Mouse (Mus musculus): ENCODE results near the gene Sec14l2. TPM values are rescaled to one million over a fixed set of nuclear protein-coding genes. Genes with fewer than 3 reads are reported as not detected.

Gene Sec14l2
- polyA plus RNA-seq, 1 experiment from 2014 or later = 12.0 TPM

GRCm38 (mm10) chr11:4098120-4098519 is 25.1 kb downstream of the Sec14l2 start:
- WGBS (ENCODE audit: insufficient replicate concordance) = 57% methylated on average over 8 of the region's 8 CpGs
- H3K27me3 ChIP-seq (ENCODE audit: control insufficient read depth, insufficient read depth, low read depth, low read length) = no peaks in the 10 kb centered on the region
- H3K9ac ChIP-seq (ENCODE audit: low read depth, low read length) = no peak overlapping the region
- no peak overlapping the region for H3K4me3 ChIP-seq (ENCODE audit: low read depth, low read length)
- no peak overlapping the region for H3K27ac ChIP-seq (ENCODE audit: low read length)
- H3K4me2 ChIP-seq (ENCODE audit: low read depth, low read length) = no peak overlapping the region
- ATAC-seq (ENCODE audit: low read depth) = no peak
- H3K9me3 ChIP-seq (replicated peaks; ENCODE audit: control insufficient read depth, low read length) = no peaks in the 10 kb centered on the region
- peaks cover 32% of the 10 kb centered on the region for H3K4me1 ChIP-seq (ENCODE audit: control insufficient read depth, low read depth, low read length)
- peaks cover 3% of the 10 kb centered on the region for H3K36me3 ChIP-seq (ENCODE audit: control insufficient read depth, insufficient read depth)

DNA sequence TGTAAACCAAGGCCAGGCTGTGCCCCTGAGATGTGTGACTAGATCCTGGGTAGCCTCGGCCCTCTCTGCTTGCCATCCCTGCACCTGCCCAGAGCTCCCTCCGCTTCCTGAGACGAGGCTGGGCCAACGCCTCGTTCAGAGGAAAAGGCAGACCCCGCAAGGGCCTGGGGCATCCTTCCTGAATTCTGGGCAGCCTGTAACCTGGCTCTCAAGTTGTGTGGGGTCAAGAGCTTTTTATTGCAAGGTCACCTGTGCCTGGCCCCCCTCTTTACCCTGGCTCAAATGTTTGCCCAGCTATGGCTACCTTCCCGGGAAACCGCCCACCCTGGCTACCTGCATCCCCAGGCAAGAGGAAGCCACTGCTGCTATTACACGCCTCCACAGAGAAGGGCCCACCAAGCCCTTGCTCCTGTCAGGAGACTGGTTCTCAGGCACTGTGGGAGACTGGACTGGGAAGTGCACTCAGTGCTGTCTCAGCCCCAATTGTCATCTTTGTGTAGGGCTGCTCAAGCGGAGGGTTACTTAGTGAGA is 26.1 kb downstream of the Sec14l2 start:
- WGBS (ENCODE audit: insufficient replicate concordance) = 28% methylated on average over 10 of the region's 10 CpGs
- ATAC-seq (ENCODE audit: low read depth) = no peak
- no peaks in the 10 kb centered on the region for H3K27me3 ChIP-seq (ENCODE audit: control insufficient read depth, insufficient read depth, low read depth, low read length)
- H3K9ac ChIP-seq (ENCODE audit: low read depth, low read length) = peak overlapping the region; percentile 72
- H3K36me3 ChIP-seq (ENCODE audit: control insufficient read depth, insufficient read depth) = peaks cover 9% of the 10 kb centered on the region
- H3K4me1 ChIP-seq (ENCODE audit: control insufficient read depth, low read depth, low read length) = peaks cover 32% of the 10 kb centered on the region
- no peaks in the 10 kb centered on the region for H3K9me3 ChIP-seq (replicated peaks; ENCODE audit: control insufficient read depth, low read length)
- peak overlapping the region; percentile 72 for H3K4me3 ChIP-seq (ENCODE audit: low read depth, low read length)
- H3K4me2 ChIP-seq (ENCODE audit: low read depth, low read length) = peak overlapping the region; percentile 86
- H3K27ac ChIP-seq (ENCODE audit: low read length) = peak overlapping the region; percentile 89

DNA sequence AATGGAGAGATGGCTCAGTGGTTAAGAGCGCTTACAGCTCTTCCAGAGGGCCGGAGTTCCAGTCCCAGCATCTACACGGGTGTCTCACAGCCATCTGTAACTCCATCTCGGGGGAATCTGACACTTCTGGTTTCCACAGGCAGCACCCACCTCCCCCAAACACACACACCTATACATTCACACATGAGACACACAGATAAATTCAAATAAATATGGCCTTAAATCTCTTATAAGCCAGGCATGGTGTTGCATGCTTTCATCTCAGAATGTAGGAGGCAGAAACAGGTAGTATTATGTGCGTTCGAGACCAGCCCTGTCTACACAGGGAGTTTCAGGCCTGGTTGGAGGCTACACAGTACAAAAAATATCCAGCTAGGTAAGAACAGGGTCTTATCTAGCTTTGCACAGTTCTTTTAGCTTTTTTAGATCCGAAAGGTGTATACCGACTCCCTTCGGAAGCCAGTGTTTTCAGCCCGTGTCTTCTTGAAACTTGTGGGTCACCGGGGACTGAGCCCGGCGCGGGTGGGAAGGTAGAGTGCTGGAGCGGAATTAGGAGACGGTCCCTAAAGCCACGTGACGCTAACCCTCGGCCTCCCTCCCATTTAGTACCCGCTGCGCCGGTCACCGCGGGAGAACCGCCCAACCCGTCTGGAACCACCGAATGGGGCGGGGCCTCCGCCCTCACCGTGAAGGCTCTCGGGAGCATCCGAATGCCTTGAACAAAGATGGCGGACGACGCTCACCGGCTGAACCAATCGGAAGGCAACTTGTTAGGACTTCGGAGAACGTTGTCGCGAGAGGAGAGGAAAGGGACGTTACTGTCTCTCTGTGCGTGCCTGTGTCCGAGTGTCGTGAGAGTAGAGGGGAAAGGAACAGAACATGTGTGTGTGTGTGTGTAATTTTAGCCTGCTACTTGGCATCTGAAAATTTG is 26.9 kb downstream of the Sec14l2 start:
- H3K4me2 ChIP-seq (ENCODE audit: low read depth, low read length) = peak overlapping the region; percentile 86
- peaks cover 17% of the 10 kb centered on the region for H3K36me3 ChIP-seq (ENCODE audit: control insufficient read depth, insufficient read depth)
- peaks cover 32% of the 10 kb centered on the region for H3K4me1 ChIP-seq (ENCODE audit: control insufficient read depth, low read depth, low read length)
- 3% methylated on average over 45 of the region's 45 CpGs for whole genome bisulfite sequencing (ENCODE audit: insufficient replicate concordance)
- peak; percentile 94 for ATAC-seq (ENCODE audit: low read depth)
- H3K9me3 ChIP-seq (replicated peaks; ENCODE audit: control insufficient read depth, low read length) = no peaks in the 10 kb centered on the region
- H3K27me3 ChIP-seq (ENCODE audit: control insufficient read depth, insufficient read depth, low read depth, low read length) = no peaks in the 10 kb centered on the region
- H3K27ac ChIP-seq (ENCODE audit: low read length) = peak overlapping the region; percentile 89
- H3K9ac ChIP-seq (ENCODE audit: low read depth, low read length) = peak overlapping the region; percentile 76
- H3K4me3 ChIP-seq (ENCODE audit: low read depth, low read length) = peak overlapping the region; percentile 72

DNA sequence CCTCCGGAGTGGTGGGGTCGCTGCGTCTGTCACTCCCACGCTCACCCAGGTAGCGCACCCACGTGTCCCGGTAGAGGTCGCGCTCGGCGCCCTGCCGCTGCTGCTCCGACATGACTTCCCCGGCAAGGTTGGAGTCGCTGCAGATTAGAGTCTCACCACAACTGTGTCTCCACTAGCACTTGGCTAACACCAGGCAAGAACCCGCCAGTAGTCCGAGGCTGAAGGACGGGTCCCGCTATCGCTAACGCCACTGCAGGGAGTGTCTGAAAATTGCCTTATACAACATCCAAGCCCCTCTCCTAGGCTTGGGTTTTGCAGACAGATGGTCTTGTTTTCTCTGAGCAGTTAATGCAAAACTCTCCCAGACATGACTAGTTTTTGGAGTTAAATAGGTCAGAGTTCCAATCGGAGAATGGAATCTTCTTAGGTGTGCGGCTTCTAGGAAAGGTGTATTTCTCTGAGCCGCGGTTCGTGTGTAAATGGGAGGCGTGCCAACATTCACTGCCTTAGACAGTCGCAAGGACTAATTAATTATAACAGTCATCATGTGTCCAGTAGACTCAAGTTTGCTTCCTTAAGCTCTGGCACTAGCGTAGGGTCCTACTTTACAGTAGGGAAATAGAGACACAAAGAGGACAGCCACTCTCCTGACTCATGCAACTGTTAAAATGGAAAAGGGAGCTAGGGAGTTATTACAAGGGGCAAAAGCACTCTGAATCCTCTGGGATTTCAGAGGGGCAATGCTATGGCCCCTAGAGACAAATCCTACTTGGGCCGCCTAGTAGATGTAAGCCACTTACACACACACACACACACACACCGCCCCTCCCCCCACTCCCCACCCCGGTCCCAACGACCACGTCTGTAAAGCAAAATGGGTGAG is 27.8 kb downstream of the Sec14l2 start, which contains the start of gene Mtfp1:
Gene Mtfp1, minus strand, starts transcription at position 275 of the 883 bp plus-strand sequence.
- peak within 1 kb of the TSS; percentile 72 for H3K4me3 ChIP-seq (ENCODE audit: low read depth, low read length)
- 4% methylated on average over 34 of the region's 34 CpGs for WGBS (ENCODE audit: insufficient replicate concordance)
- ATAC-seq (ENCODE audit: low read depth) = peak; percentile 10
- peaks cover 32% of the 10 kb centered on the region for H3K4me1 ChIP-seq (ENCODE audit: control insufficient read depth, low read depth, low read length)
- peaks cover 23% of the 10 kb centered on the region for H3K36me3 ChIP-seq (ENCODE audit: control insufficient read depth, insufficient read depth)
- H3K9me3 ChIP-seq (replicated peaks; ENCODE audit: control insufficient read depth, low read length) = peaks cover 4% of the 10 kb centered on the region
- peak within 1 kb of the TSS; percentile 81 for H3K27ac ChIP-seq (ENCODE audit: low read length)
- H3K9ac ChIP-seq (ENCODE audit: low read depth, low read length) = peak within 1 kb of the TSS; percentile 76
- H3K4me2 ChIP-seq (ENCODE audit: low read depth, low read length) = peak within 1 kb of the TSS; percentile 86
- no peaks in the 10 kb centered on the region for H3K27me3 ChIP-seq (ENCODE audit: control insufficient read depth, insufficient read depth, low read depth, low read length)

- no peaks in the 10 kb centered on the region for H3K27me3 ChIP-seq (ENCODE audit: control insufficient read depth, insufficient read depth, low read depth, low read length)
- H3K36me3 ChIP-seq (ENCODE audit: control insufficient read depth, insufficient read depth) = peaks cover 23% of the 10 kb centered on the region
- peak overlapping the region; percentile 76 for H3K9ac ChIP-seq (ENCODE audit: low read depth, low read length)
- H3K4me1 ChIP-seq (ENCODE audit: control insufficient read depth, low read depth, low read length) = peaks cover 32% of the 10 kb centered on the region
- H3K9me3 ChIP-seq (replicated peaks; ENCODE audit: control insufficient read depth, low read length) = peaks cover 4% of the 10 kb centered on the region
- WGBS (ENCODE audit: insufficient replicate concordance) = 2% methylated on average over 22 of the region's 24 CpGs
- H3K27ac ChIP-seq (ENCODE audit: low read length) = peak overlapping the region; percentile 81
- H3K4me3 ChIP-seq (ENCODE audit: low read depth, low read length) = peak overlapping the region; percentile 72
- H3K4me2 ChIP-seq (ENCODE audit: low read depth, low read length) = peak overlapping the region; percentile 86
- no peak for ATAC-seq (ENCODE audit: low read depth)
These were observed 28.6 kb downstream of the Sec14l2 start for GRCm38 (mm10) chr11:4094378-4095170.

- peak overlapping the region; percentile 20 for H3K27ac ChIP-seq (ENCODE audit: low read length)
- 64% methylated on average over 18 of the region's 18 CpGs for WGBS (ENCODE audit: insufficient replicate concordance)
- ATAC-seq (ENCODE audit: low read depth) = no peak
These were observed 29.5 kb downstream of the Sec14l2 start for GRCm38 (mm10) chr11:4093459-4094377.

GRCm38 (mm10) chr11:4087267-4087666 is 35.9 kb downstream of the Sec14l2 start:
- H3K4me3 ChIP-seq (ENCODE audit: low read depth, low read length) = no peak overlapping the region
- peaks cover 15% of the 10 kb centered on the region for H3K36me3 ChIP-seq (ENCODE audit: control insufficient read depth, insufficient read depth)
- ATAC-seq (ENCODE audit: low read depth) = no peak
- no peaks in the 10 kb centered on the region for H3K27me3 ChIP-seq (ENCODE audit: control insufficient read depth, insufficient read depth, low read depth, low read length)
- H3K4me1 ChIP-seq (ENCODE audit: control insufficient read depth, low read depth, low read length) = no peaks in the 10 kb centered on the region
- H3K9me3 ChIP-seq (replicated peaks; ENCODE audit: control insufficient read depth, low read length) = peaks cover 4% of the 10 kb centered on the region
- H3K4me2 ChIP-seq (ENCODE audit: low read depth, low read length) = no peak overlapping the region
- 48% methylated on average over 2 of the region's 2 CpGs for WGBS (ENCODE audit: insufficient replicate concordance)
- H3K27ac ChIP-seq (ENCODE audit: low read length) = no peak overlapping the region
- H3K9ac ChIP-seq (ENCODE audit: low read depth, low read length) = no peak overlapping the region

More at GRCm38 (mm10) chr11:4093459-4094377, 29.5 kb downstream of the Sec14l2 start:
- Histone ChIP-seq H3K9ac (ENCODE audit: low read depth, low read length) (peak overlapping the region; percentile 76), H3K9me3 (replicated peaks; ENCODE audit: control insufficient read depth, low read length) (peaks cover 4% of the 10 kb centered on the region), H3K36me3 (ENCODE audit: control insufficient read depth, insufficient read depth) (peaks cover 23% of the 10 kb centered on the region), H3K4me1 (ENCODE audit: control insufficient read depth, low read depth, low read length) (peaks cover 32% of the 10 kb centered on the region), H3K4me3 (ENCODE audit: low read depth, low read length) (peak overlapping the region; percentile 72), H3K27me3 (ENCODE audit: control insufficient read depth, insufficient read depth, low read depth, low read length) (no peaks in the 10 kb centered on the region), H3K4me2 (ENCODE audit: low read depth, low read length) (peak overlapping the region; percentile 86)

All from liver, embryonic 16.5 days (tissue).